Mouse (Mus musculus) heart, postnatal 0 days (tissue): ENCODE measurements around the gene Sipa1l3. TPM values are rescaled to one million over a fixed set of nuclear protein-coding genes. Genes with fewer than 3 reads are reported as not detected.

Source experiments
- ATAC-seq: fragments of 200-750 bp; cut with Nextera tagmentation; 2 replicates; pipeline ENCODE4 v1.8.0; 2017; ENCODE audit warnings: low read depth, moderate number of reproducible peaks, moderate library complexity; ENCODE audit not compliant: insufficient read depth
- DNase-seq: peaks from one replicate; pipeline ENCODE4 v3.0.0-alpha.2; 2016; ENCODE audit warnings: low spot score
- H3K27ac ChIP-seq: fragments of 300-500 bp; sonication (generic); 2 replicates; pipeline ENCODE4 v1.5.1; 2014; ENCODE audit warnings: low read depth, mild to moderate bottlenecking
- H3K27me3 ChIP-seq: fragments of 300-500 bp; sonication (generic); 2 replicates; pipeline ENCODE4 v1.6.1; 2014; ENCODE audit warnings: low read length, mixed read lengths; ENCODE audit not compliant: control insufficient read depth, insufficient read depth
- H3K36me3 ChIP-seq: fragments of 300-500 bp; sonication (generic); replicated peaks from 2 replicates; pipeline ENCODE4 v1.6.1; 2014; ENCODE audit warnings: low read length, mixed read lengths; ENCODE audit not compliant: control insufficient read depth, insufficient read depth
- H3K4me1 ChIP-seq: fragments of 300-500 bp; sonication (generic); 2 replicates; pipeline ENCODE4 v1.6.1; 2014; ENCODE audit warnings: antibody characterized with exemption; ENCODE audit not compliant: control insufficient read depth, insufficient read depth
- H3K4me2 ChIP-seq: fragments of 300-500 bp; sonication (generic); 2 replicates; pipeline ENCODE4 v1.6.1; 2014; ENCODE audit warnings: low read depth, mild to moderate bottlenecking, low read length, moderate library complexity
- H3K4me3 ChIP-seq: fragments of 300-500 bp; sonication (generic); 2 replicates; pipeline ENCODE4 v1.5.1; 2014; ENCODE audit warnings: low read depth, low read length
- H3K9ac ChIP-seq: fragments of 300-500 bp; sonication (generic); replicated peaks from 2 replicates; pipeline ENCODE4 v1.6.1; 2014; ENCODE audit warnings: low read depth, low read length, mixed read lengths
- H3K9me3 ChIP-seq: fragments of 300-500 bp; sonication (generic); replicated peaks from 2 replicates; pipeline ENCODE4 v1.6.1; 2016; ENCODE audit warnings: low read length; ENCODE audit not compliant: control insufficient read depth
- CTCF ChIP-seq: IDR thresholded peaks from 2 replicates; pipeline ENCODE4 v1.5.1; 2016; ENCODE audit warnings: antibody characterized with exemption, control low read depth, low read depth
- EP300 ChIP-seq: IDR thresholded peaks from 2 replicates; pipeline ENCODE4 v1.6.1; 2016; ENCODE audit warnings: antibody characterized with exemption, low read depth
- WGBS: fragments of 180-500 bp; shearing (Covaris S2); extraction: QIAGEN DNeasy Blood & Tissue Kit; methylation state at CpG from one replicate; pipeline ENCODE4 v1.1.7; 2014; 5-methylcytosine and 5-hydroxymethylcytosine counted together
- polyA plus RNA-seq: library from polyadenylated mRNA; unstranded; fragments of >200 nt; fragmentation: Nextera tagmentation; extraction: Ambion mirVana; gene quantifications from 2 replicates; pipeline ENCODE4 v1.2.1, GENCODE M21; 2015
- total RNA-seq: library from RNA; depleted of rRNA; stranded (reverse); fragments of >200 nt; gene quantifications from 2 replicates; pipeline ENCODE4 v1.2.3, GENCODE M21; 2014; ENCODE audit warnings: low replicate concordance

Sipa1l3 gene
- total and polyA plus RNA-seq, 2 experiments from 2014 or later = 1.7 to 16.2 TPM

DNA sequence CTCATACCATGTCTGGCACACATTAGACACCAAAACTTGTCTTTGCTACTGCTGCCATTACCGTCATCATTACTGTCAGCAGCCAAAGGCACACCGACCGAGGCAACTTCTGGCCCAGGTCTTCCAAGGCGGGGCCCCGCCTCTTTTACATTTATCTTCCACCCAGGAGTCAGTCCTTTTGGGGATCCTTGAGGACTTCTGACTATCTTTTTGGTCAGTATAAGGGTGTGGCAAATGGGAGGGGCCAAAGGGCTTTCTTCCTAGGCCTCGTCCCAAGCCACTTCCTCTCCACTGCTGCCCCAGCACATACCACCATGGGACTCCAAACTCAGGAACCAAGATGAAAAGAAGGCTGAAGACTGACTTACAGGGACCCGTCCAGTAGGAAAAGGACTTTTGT lies 9.9 kb downstream of the Sipa1l3 start:
- no peak for TF ChIP-seq CTCF
- Histone ChIP-seq H3K9me3 (no peaks in the 10 kb centered on the region), H3K4me1 (peaks cover 6% of the 10 kb centered on the region; the same call in 1 of the 2 replicates), H3K36me3 (no peaks in the 10 kb centered on the region), H3K27ac (no peak overlapping the region), H3K4me3 (no peak overlapping the region), H3K4me2 (no peak overlapping the region), H3K9ac (no peak overlapping the region), H3K27me3 (peaks cover 62% of the 10 kb centered on the region; the same call in 1 of the 2 replicates)
- 78% methylated on average over 7 of the region's 7 CpGs for WGBS
- no peak for DNase-seq
- ATAC-seq = no peak

DNA sequence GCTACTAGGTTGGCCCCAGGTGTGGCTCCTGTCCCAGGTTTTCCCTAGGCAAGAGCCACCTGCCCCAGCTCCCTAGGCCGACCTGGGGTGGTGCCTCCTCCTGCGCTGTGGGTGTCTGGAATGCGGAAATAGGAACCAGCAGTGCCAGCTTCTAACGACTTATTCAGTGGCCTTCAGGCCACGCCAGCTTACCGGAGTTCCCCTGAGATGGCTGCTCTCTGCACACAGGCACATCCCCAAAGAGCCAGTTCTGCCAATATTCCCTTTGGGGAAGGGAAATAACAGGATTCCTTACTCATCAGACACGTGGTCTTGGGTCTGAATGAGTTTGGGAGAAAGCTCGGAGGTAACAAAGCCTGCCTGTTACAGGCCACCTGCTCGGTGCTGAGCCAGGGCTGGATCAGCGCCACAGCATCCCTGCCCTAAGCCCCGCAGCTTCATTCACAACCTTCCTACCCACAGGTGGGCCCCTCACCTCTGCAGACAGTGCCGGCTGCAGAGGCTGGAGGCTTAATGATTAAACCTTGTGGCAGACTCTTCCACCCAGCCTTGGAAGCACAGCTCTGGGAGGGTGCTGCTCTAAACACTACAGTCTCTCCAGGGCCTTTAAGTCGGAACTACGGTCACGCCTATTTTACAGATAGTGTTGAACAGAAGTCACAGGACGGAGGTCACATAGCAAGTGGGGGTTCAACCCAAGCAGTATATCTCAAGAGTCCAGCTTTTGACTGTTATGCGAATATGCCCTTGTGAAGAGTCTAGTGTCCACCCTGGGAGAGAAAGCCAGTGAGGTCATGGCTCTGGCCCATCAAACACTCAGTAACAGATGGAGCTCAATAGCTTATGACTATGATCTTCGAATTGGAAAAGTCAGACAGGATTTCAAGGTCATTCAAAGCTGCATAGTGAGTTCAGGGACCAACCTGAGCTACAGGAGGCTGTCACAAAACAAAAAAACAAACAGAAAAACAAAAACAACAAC lies 12.8 kb downstream of the Sipa1l3 start:
- no peak for TF ChIP-seq CTCF
- no peak for TF ChIP-seq EP300
- no peak overlapping the region for H3K9ac ChIP-seq
- no peaks in the 10 kb centered on the region for H3K4me1 ChIP-seq
- DNase-seq (no peak), ATAC-seq (no peak)
- no peaks in the 10 kb centered on the region for H3K36me3 ChIP-seq
- no peaks in the 10 kb centered on the region for H3K9me3 ChIP-seq
- peaks cover 52% of the 10 kb centered on the region; the same call in 1 of the 2 replicates for H3K27me3 ChIP-seq
- no peak overlapping the region for H3K4me3 ChIP-seq
- WGBS = 40% methylated on average over 18 of the region's 18 CpGs
- no peak overlapping the region for H3K4me2 ChIP-seq
- no peak overlapping the region for H3K27ac ChIP-seq

DNA sequence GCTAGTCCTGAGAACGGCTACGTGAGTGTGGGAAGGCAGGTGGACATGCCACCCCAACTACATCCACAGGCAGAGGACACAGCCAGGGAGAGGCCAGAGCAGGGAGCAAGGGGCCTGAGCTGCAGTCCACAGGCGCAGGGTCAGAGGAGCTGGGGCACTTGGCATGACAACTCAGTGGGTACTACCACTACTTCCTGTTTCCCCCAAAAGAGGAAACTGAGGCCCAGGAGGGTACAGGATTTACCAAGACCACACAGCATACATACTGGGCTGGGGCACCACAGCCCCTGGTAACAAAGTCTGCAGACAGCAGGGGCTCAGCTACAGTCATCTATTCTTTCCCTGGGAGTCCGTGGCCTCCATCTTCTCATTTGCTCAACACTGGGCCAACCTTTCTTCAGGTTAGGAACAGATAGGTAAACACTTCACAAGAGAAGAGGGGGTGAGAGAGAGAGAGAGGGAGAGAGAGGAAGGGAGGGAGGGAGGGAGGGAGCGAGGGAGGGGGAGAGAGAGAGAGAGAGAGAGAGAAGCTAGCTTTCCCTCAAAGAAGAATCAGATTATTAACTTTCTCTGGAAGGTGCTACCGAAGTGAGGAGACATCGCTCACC lies 13.7 kb downstream of the Sipa1l3 start:
- Histone ChIP-seq H3K36me3 (no peaks in the 10 kb centered on the region), H3K4me1 (no peaks in the 10 kb centered on the region), H3K9ac (no peak overlapping the region), H3K27me3 (peaks cover 44% of the 10 kb centered on the region; the same call in 1 of the 2 replicates), H3K4me3 (no peak overlapping the region), H3K9me3 (no peaks in the 10 kb centered on the region), H3K27ac (no peak overlapping the region), H3K4me2 (no peak overlapping the region)
- DNase-seq (no peak), ATAC-seq (no peak)
- TF ChIP-seq EP300 = no peak
- no peak for TF ChIP-seq CTCF
- WGBS = 69% methylated on average over 7 of the region's 7 CpGs

DNA sequence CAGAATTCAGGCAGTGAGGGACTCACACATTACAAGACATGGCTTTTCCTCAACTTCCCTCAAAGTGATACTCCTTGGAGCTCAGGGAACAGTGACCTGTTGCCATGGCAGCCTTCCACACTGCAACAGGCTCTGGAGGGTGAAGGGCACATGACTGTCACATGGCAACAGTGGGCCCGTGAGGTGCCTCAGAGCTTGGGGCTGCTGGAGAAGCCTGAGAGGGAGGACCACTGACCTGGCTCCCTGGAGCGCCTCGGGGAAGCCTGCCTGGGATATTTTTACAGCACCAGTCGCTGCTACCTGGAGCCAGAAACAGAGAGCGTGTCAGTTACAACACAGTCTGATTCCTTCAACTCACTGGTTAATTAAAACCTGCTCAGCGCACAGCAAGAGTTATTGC lies 14.8 kb downstream of the Sipa1l3 start:
- 57% methylated on average over 6 of the region's 6 CpGs for WGBS
- Histone ChIP-seq H3K27ac (no peak overlapping the region), H3K9ac (no peak overlapping the region), H3K4me1 (no peaks in the 10 kb centered on the region), H3K9me3 (no peaks in the 10 kb centered on the region), H3K27me3 (peaks cover 38% of the 10 kb centered on the region; the same call in 1 of the 2 replicates), H3K36me3 (no peaks in the 10 kb centered on the region), H3K4me2 (no peak overlapping the region), H3K4me3 (no peak overlapping the region)
- DNase-seq = no peak
- TF ChIP-seq EP300 = no peak
- TF ChIP-seq CTCF = no peak
- no peak for ATAC-seq

DNA sequence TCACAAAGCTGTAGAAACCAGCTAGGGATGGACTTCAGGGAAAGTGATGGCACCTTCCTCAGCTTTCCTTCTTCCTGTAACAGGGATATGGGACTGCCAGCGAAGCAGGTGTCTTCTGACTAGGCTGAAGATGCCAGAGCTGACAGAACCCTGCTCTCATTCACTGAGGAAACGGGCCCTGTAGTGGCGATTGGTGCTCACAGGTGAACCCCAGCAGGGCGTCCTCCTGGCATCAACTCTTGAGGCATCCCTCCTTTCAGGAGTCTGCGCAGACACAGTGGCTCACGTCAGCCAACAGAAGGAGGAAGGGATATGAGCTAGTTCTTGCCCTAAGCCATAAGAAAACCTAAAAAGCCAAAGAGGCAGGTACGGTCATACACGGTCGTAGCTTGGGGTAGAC lies 17.2 kb downstream of the Sipa1l3 start:
- Histone ChIP-seq H3K9ac (no peak overlapping the region), H3K36me3 (no peaks in the 10 kb centered on the region), H3K27ac (no peak overlapping the region), H3K9me3 (no peaks in the 10 kb centered on the region), H3K4me2 (no peak overlapping the region), H3K4me3 (no peak overlapping the region), H3K27me3 (peaks cover 42% of the 10 kb centered on the region; the same call in 1 of the 2 replicates), H3K4me1 (no peaks in the 10 kb centered on the region)
- 90% methylated on average over 9 of the region's 9 CpGs for WGBS
- DNase-seq (no peak), ATAC-seq (no peak)
- no peak for TF ChIP-seq EP300
- TF ChIP-seq CTCF = no peak
